Mouse (Mus musculus) thymus, adult 2 months (tissue): ENCODE results near the gene Brs3.

Experiments used
- CTCF ChIP-seq: fragments of 200-500 bp; IDR thresholded peaks from 2 replicates; pipeline ENCODE4 v1.5.1; 2012; ENCODE audit warnings: mild to moderate bottlenecking, control low read depth, low read length, moderate library complexity, borderline replicate concordance; ENCODE audit not compliant: control insufficient read depth, poor library complexity, insufficient read depth; ENCODE audit errors: extremely low read depth
- POLR2A ChIP-seq: fragments of 200-500 bp; IDR thresholded peaks from 2 replicates; pipeline ENCODE4 v1.6.1; 2012; ENCODE audit warnings: mild to moderate bottlenecking, low read length, control low read depth, moderate library complexity; ENCODE audit not compliant: control insufficient read depth, poor library complexity, insufficient read depth; ENCODE audit errors: extremely low read depth

- no peak for TF ChIP-seq POLR2A
- no peak for TF ChIP-seq CTCF
Measured at GRCm38 (mm10) chrX:57053174-57053992, 10.5 kb downstream of the Brs3 start, which contains the start of gene Htatsf1.
